Mouse (Mus musculus) urinary bladder, postnatal 25 days (tissue): ENCODE measurements around the gene Prpf18.

Source experiments
- DNase-seq: peaks from one replicate; pipeline ENCODE4 v3.0.0; 2022; ENCODE audit warnings: low spot score

Gene Prpf18

GRCm38 (mm10) chr2:4575163-4575562, 76.8 kb downstream of the Prpf18 start:
- no peak for DNase-seq

DNA sequence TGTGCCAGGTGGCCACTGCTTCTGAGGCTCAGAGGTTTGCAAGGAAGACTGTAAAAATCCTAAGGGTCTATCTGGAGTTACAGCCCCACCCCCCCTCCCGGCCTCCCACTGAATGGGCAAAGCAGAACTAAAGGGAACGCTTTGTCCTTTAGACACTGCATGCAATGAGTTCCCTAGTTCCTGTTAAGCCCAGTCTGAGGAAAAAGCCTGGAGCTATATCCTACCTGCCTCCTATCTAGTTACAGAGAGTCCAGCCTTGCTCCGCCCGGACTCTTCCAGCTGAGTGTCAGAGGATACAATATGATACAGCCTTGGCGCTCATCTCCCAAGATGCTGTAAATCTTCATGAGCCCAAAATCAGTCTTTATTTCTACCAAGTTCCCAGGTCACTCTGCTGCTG, 77.7 kb downstream of the Prpf18 start:
- DNase-seq = no peak

DNA sequence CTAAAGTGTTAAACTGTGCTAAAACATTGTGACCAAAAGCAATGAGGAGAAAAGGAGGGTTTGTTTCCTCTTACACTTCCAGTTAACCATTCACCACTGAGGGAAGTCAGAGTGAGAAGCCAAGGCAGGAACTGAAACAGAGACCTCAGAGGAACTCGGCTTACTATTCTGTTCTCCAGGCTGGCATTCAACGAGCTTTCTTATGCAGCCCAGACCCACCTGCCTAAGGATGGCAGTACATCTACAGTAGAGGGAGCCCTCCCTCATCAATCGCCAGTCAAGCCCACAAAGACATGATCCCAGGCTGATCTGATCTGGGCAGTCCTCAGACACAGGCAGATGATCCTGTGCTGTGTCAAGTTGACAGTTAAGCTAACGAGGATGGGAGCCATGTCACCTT, 78.5 kb downstream of the Prpf18 start:
- DNase-seq = no peak

DNA sequence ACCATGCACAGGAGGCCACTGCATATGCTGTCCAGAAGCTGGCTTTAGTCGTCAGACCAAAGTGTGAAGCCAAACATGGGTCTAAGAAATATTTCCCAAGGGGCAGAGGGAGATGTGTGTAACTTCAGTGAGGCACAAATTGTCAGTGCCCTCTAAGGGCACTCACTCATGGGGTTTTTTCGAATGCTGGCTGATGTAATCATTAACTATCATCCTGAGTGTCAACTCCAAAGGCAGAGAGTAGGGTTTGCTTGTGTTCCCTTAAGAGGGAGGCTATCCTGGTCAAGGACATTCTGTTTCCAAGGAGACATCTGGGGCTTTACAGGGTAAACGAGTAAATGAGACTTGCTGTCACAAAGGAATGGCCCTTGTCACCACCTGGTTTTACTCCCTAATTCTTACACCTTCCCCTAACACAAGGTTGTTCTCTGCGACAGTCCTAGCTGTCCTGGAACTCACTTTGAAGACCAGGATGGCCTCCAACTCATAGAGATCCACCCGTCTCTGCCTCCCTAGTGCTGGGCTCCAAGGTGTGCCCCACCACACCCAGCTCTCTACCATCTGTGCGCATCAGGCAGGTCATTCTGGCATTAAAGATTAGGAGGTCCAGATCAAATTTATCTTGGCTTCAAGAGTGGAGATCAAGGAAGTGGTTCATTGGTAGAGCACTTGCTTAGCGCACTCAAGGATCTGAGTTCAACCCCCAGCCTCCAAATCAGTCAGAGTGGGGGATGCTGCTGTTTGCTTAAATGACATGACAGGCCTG, 79.2 kb downstream of the Prpf18 start:
- no peak for DNase-seq
